Mouse (Mus musculus) erythroblast, embryonic 14.5 days (primary cell): ENCODE measurements around the gene Tpcn1.

Experiments
- GATA1 ChIP-seq: IDR thresholded peaks from 2 replicates; pipeline ENCODE4 v1.6.1; 2012; ENCODE audit warnings: low read length, inconsistent platforms, mixed read lengths
- TAL1 ChIP-seq: IDR thresholded peaks from 3 replicates; pipeline ENCODE4 v1.6.1; 2012; ENCODE audit warnings: low read length, inconsistent platforms, mixed read lengths

DNA sequence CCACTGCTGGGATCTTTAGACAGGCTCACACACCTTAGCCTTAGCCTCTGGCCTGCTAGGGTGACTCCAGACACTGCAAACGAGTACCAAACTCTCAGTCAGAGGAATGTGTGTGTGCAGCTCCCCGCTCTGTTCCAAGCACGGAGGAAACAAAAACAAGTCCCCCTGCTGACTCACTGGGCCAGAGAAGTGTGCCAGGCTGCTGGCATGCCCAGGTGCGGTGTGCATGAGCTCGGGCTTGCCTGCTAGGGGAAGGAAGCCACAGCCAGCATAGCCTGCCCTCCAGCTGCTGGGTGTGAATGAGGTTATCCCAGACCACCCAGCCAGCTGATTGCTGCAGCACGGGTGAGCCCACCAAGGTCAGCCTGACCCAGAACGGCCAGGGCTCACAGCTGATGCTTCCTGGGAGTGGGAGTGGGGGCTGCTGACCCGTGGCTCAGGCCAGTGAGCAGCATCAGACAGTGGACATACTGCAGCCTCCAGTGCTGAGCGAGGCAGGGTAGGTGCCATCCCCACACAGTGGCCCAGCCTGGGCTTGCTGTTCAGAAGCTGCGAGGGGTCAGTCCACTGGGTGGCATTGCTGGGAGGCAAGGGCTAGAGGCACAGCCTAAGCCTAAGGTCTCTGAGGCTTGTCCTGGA lies 93.3 kb downstream of the Tpcn1 start:
- TF ChIP-seq GATA1 (no peak), TAL1 (no peak)
